Mouse (Mus musculus) brain, embryonic 14.5 days (tissue): ENCODE data around the gene Lrch1.

Experiments
- CTCF ChIP-seq: fragments of 200-500 bp; IDR thresholded peaks from 2 replicates; pipeline ENCODE4 v1.5.1; 2012; ENCODE audit warnings: inconsistent platforms, mild to moderate bottlenecking, moderate library complexity, borderline replicate concordance; ENCODE audit not compliant: insufficient read depth, insufficient read length; ENCODE audit errors: extremely low read depth
- POLR2A ChIP-seq: fragments of 200-500 bp; IDR thresholded peaks from 2 replicates; pipeline ENCODE4 v1.6.1; 2012; ENCODE audit warnings: mild to moderate bottlenecking, inconsistent platforms, borderline replicate concordance; ENCODE audit not compliant: poor library complexity, insufficient read depth, insufficient read length, severe bottlenecking; ENCODE audit errors: extremely low read depth

- TF ChIP-seq CTCF: no peak
- no peak for TF ChIP-seq POLR2A
These were observed 80.3 kb downstream of the Lrch1 start for GRCm38 (mm10) chr14:74867076-74868042.
